Mouse (Mus musculus): ENCODE measurements around the gene Nudcd2. TPM values are rescaled to one million over a fixed set of nuclear protein-coding genes. Genes with fewer than 3 reads are reported as not detected.

Nudcd2 gene
- total RNA-seq, 2 experiments from 2014 or later = 30.6 to 31.7 TPM

GRCm38 (mm10) chr11:40755109-40755627, 21.7 kb downstream of the Nudcd2 start, which contains the start of gene Ccng1:
TSS of gene Ccng1 (minus strand) at chr11:40755311.
- DNase-seq = peak; percentile 93

GRCm38 (mm10) chr11:40755968-40756367, 22.5 kb downstream of the Nudcd2 start:
- no peak for DNase-seq

- DNase-seq = no peak
Observed at GRCm38 (mm10) chr11:40759896-40760295, 26.4 kb downstream of the Nudcd2 start.

- DNase-seq = no peak
Observed at GRCm38 (mm10) chr11:40763395-40763794, 29.9 kb downstream of the Nudcd2 start.

GRCm38 (mm10) chr11:40764690-40765089, 31.2 kb downstream of the Nudcd2 start:
- no peak for DNase-seq

- peak; percentile 8 for DNase-seq
Observed at GRCm38 (mm10) chr11:40775315-40776269, 42.1 kb downstream of the Nudcd2 start.

GRCm38 (mm10) chr11:40781857-40782256, 48.4 kb downstream of the Nudcd2 start:
- no peak for DNase-seq

- DNase-seq = no peak
Observed at GRCm38 (mm10) chr11:40783346-40783745, 49.9 kb downstream of the Nudcd2 start.

GRCm38 (mm10) chr11:40784326-40784725, 50.9 kb downstream of the Nudcd2 start:
- DNase-seq = no peak

- no peak for DNase-seq
Observed at GRCm38 (mm10) chr11:40786900-40787299, 53.4 kb downstream of the Nudcd2 start.

Other genes with a start within 250 kb of the Nudcd2 start
- 10 to 100 TPM; 89.0 TPM for gene Mat2b, start 38.5 kb upstream of the Nudcd2 start, total RNA-seq (2021)
- gene Hmmr, start 245 bp upstream of the Nudcd2 start, total RNA-seq (2021) = 10 to 100 TPM; 36.3 to 43.2 TPM
- gene Ccng1, start 21.6 kb downstream of the Nudcd2 start, total RNA-seq (2021) = 100 to 1,000 TPM; 161 to 182 TPM

Data from heart, postnatal 4 days (tissue).